Mouse (Mus musculus): ENCODE measurements around the gene Phc3. TPM values are rescaled to one million over a fixed set of nuclear protein-coding genes. Genes with fewer than 3 reads are reported as not detected.
A peak's percentile ranks its signal among the peaks of the same experiment; 100 is the strongest.

Phc3 gene
- total and polyA plus RNA-seq, 3 experiments = 3.2 to 11.4 TPM; not detected in 1

DNA sequence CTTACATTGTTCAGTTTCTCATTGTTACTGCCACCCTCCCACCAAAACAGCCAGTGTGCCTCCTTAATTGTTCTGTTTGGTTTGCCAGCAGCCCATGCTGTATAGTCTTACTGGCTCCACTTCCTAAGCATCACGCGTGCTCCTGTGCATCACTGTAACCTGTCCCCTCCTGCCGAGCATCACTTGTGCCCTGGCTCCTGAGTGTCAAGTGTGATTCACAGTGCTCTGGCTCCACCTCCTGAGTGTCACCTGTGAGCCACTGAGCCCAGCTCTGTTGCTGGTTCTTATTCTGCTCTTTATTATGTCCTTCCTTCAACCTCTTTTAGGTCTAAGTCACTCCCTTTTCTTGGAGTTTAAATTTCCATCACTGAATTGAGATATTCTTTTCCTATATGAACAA, 81.8 kb downstream of the Phc3 start:
- no peaks in the 10 kb centered on the region for H3K27me3 ChIP-seq (ENCODE audit: control insufficient read depth in 1 of 2, insufficient read depth in 2 of 2, low read length in 2 of 2)
- TF ChIP-seq NRF1 (IDR thresholded peaks at IDR 0.05; ENCODE audit: insufficient read depth, low read depth, low read length, poor library complexity, severe bottlenecking) (no peak), POLR2A (IDR thresholded peaks at IDR 0.05; ENCODE audit: control insufficient read depth in 1 of 2, insufficient read depth in 1 of 2, low read depth in 1 of 2, low read length in 2 of 2, poor library complexity in 1 of 2) (no peak), RAD21 (IDR thresholded peaks at IDR 0.05; ENCODE audit: low read depth, low read length) (peak; percentile 20), SMC3 (IDR thresholded peaks at IDR 0.05; ENCODE audit: low read depth, low read length) (peak; percentile 18; the same call in 1 of the 2 replicates), ZNF384 (IDR thresholded peaks at IDR 0.05; ENCODE audit: low read depth, low read length) (no peak), ETS1 (IDR thresholded peaks at IDR 0.05; ENCODE audit: low read depth, low read length) (no peak), RCOR1 (IDR thresholded peaks at IDR 0.05; ENCODE audit: low read depth, low read length) (no peak), GATA1 (IDR thresholded peaks at IDR 0.05; ENCODE audit: low read depth, low read length) (no peak), CTCF (IDR thresholded peaks at IDR 0.05 in 2 of 3, conservative IDR thresholded peaks at IDR 0.05 in 1 of 3; ENCODE audit: control insufficient read depth in 1 of 3, insufficient read depth in 1 of 3, low read depth in 2 of 3, low read length in 3 of 3, poor library complexity in 1 of 3, severe bottlenecking in 1 of 3) (peak in 1 of 3 experiments; percentile 6; a peak in 1 of 6 replicates)

DNA sequence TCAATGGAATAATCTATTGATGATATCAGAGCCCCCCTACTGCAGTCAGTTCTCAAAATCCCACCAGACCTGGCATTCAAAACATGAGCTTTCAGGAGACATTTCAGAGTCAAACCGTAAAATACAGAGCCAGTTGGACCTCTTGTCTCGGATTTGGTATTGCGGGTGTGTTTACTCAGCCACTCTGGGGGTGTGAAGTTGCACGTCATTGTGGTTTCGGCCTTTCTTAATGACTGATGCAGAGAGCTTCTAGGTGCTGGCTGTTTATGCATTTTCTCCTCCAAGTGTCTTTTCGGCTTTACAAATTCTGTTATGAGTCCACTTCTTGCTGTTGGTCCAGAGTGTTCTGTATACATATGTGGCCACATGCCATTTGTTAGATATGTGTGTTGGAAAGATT, 92.5 kb downstream of the Phc3 start:
- TF ChIP-seq RAD21 (IDR thresholded peaks at IDR 0.05; ENCODE audit: low read depth, low read length) = no peak
- TF ChIP-seq ETS1 (IDR thresholded peaks at IDR 0.05; ENCODE audit: low read depth, low read length) = no peak
- no peak for TF ChIP-seq MAZ (IDR thresholded peaks at IDR 0.05; ENCODE audit: low read depth, low read length)
- no peak for TF ChIP-seq POLR2AphosphoS5 (IDR thresholded peaks at IDR 0.05; ENCODE audit: borderline replicate concordance, low read depth, low read length)
- TF ChIP-seq BHLHE40 (IDR thresholded peaks at IDR 0.05; ENCODE audit: borderline replicate concordance, low read depth, low read length) = no peak
- TF ChIP-seq E2F4 (IDR thresholded peaks at IDR 0.05; ENCODE audit: borderline replicate concordance, low read depth, low read length) = no peak
- no peak for TF ChIP-seq POLR2A (IDR thresholded peaks at IDR 0.05; ENCODE audit: control insufficient read depth in 1 of 2, insufficient read depth in 1 of 2, low read depth in 1 of 2, low read length in 2 of 2, poor library complexity in 1 of 2)
- TF ChIP-seq ZC3H11A (IDR thresholded peaks at IDR 0.05; ENCODE audit: low read depth, low read length) = no peak
- TF ChIP-seq ZMIZ1 (IDR thresholded peaks at IDR 0.05; ENCODE audit: low read depth, low read length) = no peak
- TF ChIP-seq NELFE (IDR thresholded peaks at IDR 0.05; ENCODE audit: low read depth, low read length) = no peak
- TF ChIP-seq ZNF384 (IDR thresholded peaks at IDR 0.05; ENCODE audit: low read depth, low read length) = no peak
- no peak for TF ChIP-seq ZKSCAN1 (IDR thresholded peaks at IDR 0.05; ENCODE audit: low read depth, low read length)
- TF ChIP-seq CTCF (IDR thresholded peaks at IDR 0.05 in 2 of 3, conservative IDR thresholded peaks at IDR 0.05 in 1 of 3; ENCODE audit: control insufficient read depth in 1 of 3, insufficient read depth in 1 of 3, low read depth in 2 of 3, low read length in 3 of 3, poor library complexity in 1 of 3, severe bottlenecking in 1 of 3) = no peak
- TF ChIP-seq MAX (IDR thresholded peaks at IDR 0.05; ENCODE audit: low read length) = no peak
- TF ChIP-seq MEF2A (IDR thresholded peaks at IDR 0.05; ENCODE audit: extremely low read depth, insufficient replicate concordance, low read depth, low read length, poor library complexity, severe bottlenecking) = no peak
- no peak for TF ChIP-seq MAFK (IDR thresholded peaks at IDR 0.05; ENCODE audit: borderline replicate concordance, low read depth, low read length)
- TF ChIP-seq ELF1 (IDR thresholded peaks at IDR 0.05; ENCODE audit: low read depth, low read length) = no peak
- H3K36me3 ChIP-seq (ENCODE audit: control insufficient read depth in 1 of 2, insufficient read depth in 2 of 2, low read length in 2 of 2) = no peaks in the 10 kb centered on the region
- H3K4me1 ChIP-seq (ENCODE audit: control insufficient read depth in 1 of 2, insufficient read depth in 2 of 2, low read length in 2 of 2) = no peaks in the 10 kb centered on the region
- no peak overlapping the region for H3K9ac ChIP-seq (ENCODE audit: control insufficient read depth, low read depth, low read length, poor library complexity, severe bottlenecking)
- DNase-seq (ENCODE audit: low read depth, low spot score) = no peak
- H3K27ac ChIP-seq (ENCODE audit: control insufficient read depth, low read depth, low read length) = no peak overlapping the region
- H3K79me2 ChIP-seq (ENCODE audit: control insufficient read depth, insufficient read depth, low read length, poor library complexity) = no peaks in the 10 kb centered on the region
- H3K4me3 ChIP-seq (ENCODE audit: control insufficient read depth in 1 of 2, insufficient read depth in 1 of 2, low read depth in 2 of 2, low read length in 2 of 2) = no peak overlapping the region
- H3K9me3 ChIP-seq (replicated peaks; ENCODE audit: insufficient read depth, low read length) = no peaks in the 10 kb centered on the region
- no peaks in the 10 kb centered on the region; a peak in 1 of 4 replicates for H3K27me3 ChIP-seq (ENCODE audit: control insufficient read depth in 1 of 2, insufficient read depth in 2 of 2, low read length in 2 of 2)

More for the DNA sequence above, 81.8 kb downstream of the Phc3 start:
- no peak overlapping the region for H3K9ac ChIP-seq (ENCODE audit: control insufficient read depth, low read depth, low read length, poor library complexity, severe bottlenecking)
- H3K27ac ChIP-seq (ENCODE audit: control insufficient read depth, low read depth, low read length) = no peak overlapping the region
- no peak overlapping the region for H3K4me3 ChIP-seq (ENCODE audit: control insufficient read depth in 1 of 2, insufficient read depth in 1 of 2, low read depth in 2 of 2, low read length in 2 of 2)
- no peak for DNase-seq (ENCODE audit: low read depth, low spot score)
- no peaks in the 10 kb centered on the region for H3K79me2 ChIP-seq (ENCODE audit: control insufficient read depth, insufficient read depth, low read length, poor library complexity)
- H3K36me3 ChIP-seq (ENCODE audit: control insufficient read depth in 1 of 2, insufficient read depth in 2 of 2, low read length in 2 of 2) = no peaks in the 10 kb centered on the region
- 0 out of 4 replicates have a peak, but pooled peaks cover 0 to 3% of the 10 kb centered on the region in 2 experiments for H3K4me1 ChIP-seq (ENCODE audit: control insufficient read depth in 1 of 2, insufficient read depth in 2 of 2, low read length in 2 of 2)
- no peaks in the 10 kb centered on the region for H3K9me3 ChIP-seq (replicated peaks; ENCODE audit: insufficient read depth, low read length)
